ENCODE assay signal across 20 mouse cellular contexts in genomic region chr14:17981258-17981657, GRCm38 (mm10).
DNase-seq lines count a peak whose midpoint lies in the region; ATAC-seq and TF ChIP-seq lines count a peak whose summit lies in the region.
"Had no signal": no experiment of that assay in that cellular context is flagged by ENCODE, and none has a peak within 500 bp of the region (broad histone marks: within the 10 kb centered on the region; RNA-seq: fewer than 3 reads in every experiment).

No protein-coding gene starts in this region.

- WGBS in midbrain, embryonic 10.5 days: 86% methylated on average over 3 of the region's 3 CpGs

- peak overlapping the region; percentile 22 to 60 (median 46) for H3K4me3 ChIP-seq in CH12.LX (replicated peaks in 1 of 3; ENCODE audit: low read depth in 2 of 3, low read length in 2 of 3, poor library complexity in 1 of 3)
- no peak overlapping the region for H3K4me3 ChIP-seq in midbrain, embryonic 10.5 days
- no peak overlapping the region for H3K4me3 ChIP-seq in left cerebral cortex, adult 2 months
- H3K4me3 ChIP-seq: embryonic facial prominence, embryonic 12.5 days; embryonic facial prominence, embryonic 15.5 days; forebrain, embryonic 15.5 days; gastrocnemius, adult 2 months; hindbrain, embryonic 12.5 days; hindbrain, embryonic 15.5 days had no signal

- no peak for TF ChIP-seq CTCF in CH12.LX (conservative IDR thresholded peaks at IDR 0.05 in 1 of 2, IDR thresholded peaks at IDR 0.05 in 1 of 2; ENCODE audit: low read depth in 2 of 2, low read length in 2 of 2)
- TF ChIP-seq CTCF in left cerebral cortex, adult 2 months (IDR thresholded peaks at IDR 0.05): no peak

- TF ChIP-seq POLR2A in CH12.LX (IDR thresholded peaks at IDR 0.05; ENCODE audit: low read depth, low read length): no peak

- H3K4me2 ChIP-seq in CH12.LX (ENCODE audit: insufficient read depth, low read depth, poor library complexity, severe bottlenecking): peak overlapping the region; percentile 76
- H3K4me2 ChIP-seq: embryonic facial prominence, embryonic 12.5 days; embryonic facial prominence, embryonic 15.5 days; forebrain, embryonic 15.5 days; heart, embryonic 11.5 days; hindbrain, embryonic 12.5 days; hindbrain, embryonic 15.5 days had no signal

- peak; percentile 42 for DNase-seq in CD4-positive, CD25-positive, alpha-beta regulatory T cell, adult 2 months (ENCODE audit: low read depth, low spot score)
- no peak for DNase-seq in CH12.LX (ENCODE audit: extremely low read depth)
- DNase-seq in midbrain, embryonic 10.5 days (ENCODE audit: low spot score): no peak
- DNase-seq in left cerebral cortex, adult 2 months (ENCODE audit: extremely low spot score in 1 of 2, low spot score in 2 of 2): no peak
- DNase-seq in ovary, postnatal 36 days (ENCODE audit: low spot score): no peak
- DNase-seq: adrenal gland, postnatal 10 days; adrenal gland, postnatal 36 days; cerebellum, adult 18-20 months; cerebellum, adult 9-10 months; cerebellum, postnatal 14 days; gastrocnemius, adult 2 months; gastrocnemius, postnatal 14 days had no signal

- in situ Hi-C loops in CH12.LX (cut with MboI; ENCODE audit: low pct_ligation_motif_present, low pct_unique_long_range_greater_than_20kb, low sequenced_read_pairs): no loop called here

- intact Hi-C loops in left cerebral cortex, adult 2 months (cut with DNase I): loop anchor here (10.0 kb wide), 1 partner anchor 204 kb away; no protein-coding TSS in a partner anchor

- no peaks in the 10 kb centered on the region for H3K79me2 ChIP-seq in CH12.LX (replicated peaks; ENCODE audit: control insufficient read depth, extremely low read depth, insufficient read depth, poor library complexity, severe bottlenecking)

- no peaks in the 10 kb centered on the region for H3K36me3 ChIP-seq in CH12.LX (replicated peaks in 1 of 2; ENCODE audit: control insufficient read depth in 1 of 2, insufficient read depth in 1 of 2, low read length in 1 of 2)
- H3K36me3 ChIP-seq in midbrain, embryonic 10.5 days: no peaks in the 10 kb centered on the region
- H3K36me3 ChIP-seq: embryonic facial prominence, embryonic 12.5 days; embryonic facial prominence, embryonic 15.5 days; forebrain, embryonic 15.5 days; hindbrain, embryonic 12.5 days; hindbrain, embryonic 15.5 days had no signal

- H3K4me1 ChIP-seq in CH12.LX (ENCODE audit: control insufficient read depth in 1 of 2, insufficient read depth in 2 of 2): peaks cover 9 to 22% of the 10 kb centered on the region in 2 experiments
- H3K4me1 ChIP-seq in midbrain, embryonic 10.5 days: no peaks in the 10 kb centered on the region
- H3K4me1 ChIP-seq: embryonic facial prominence, embryonic 12.5 days; embryonic facial prominence, embryonic 15.5 days; forebrain, embryonic 15.5 days; hindbrain, embryonic 12.5 days; hindbrain, embryonic 15.5 days had no signal

- peak overlapping the region; percentile 76 for H3K27ac ChIP-seq in CH12.LX (ENCODE audit: insufficient read depth, low read depth)
- H3K27ac ChIP-seq in midbrain, embryonic 10.5 days (replicated peaks): no peak overlapping the region
- H3K27ac ChIP-seq in left cerebral cortex, adult 2 months: no peak overlapping the region
- H3K27ac ChIP-seq: embryonic facial prominence, embryonic 12.5 days; embryonic facial prominence, embryonic 15.5 days; forebrain, embryonic 15.5 days; gastrocnemius, adult 2 months; hindbrain, embryonic 12.5 days; hindbrain, embryonic 15.5 days had no signal

- H3K9me3 ChIP-seq in CH12.LX (replicated peaks; ENCODE audit: low read length): no peaks in the 10 kb centered on the region
- H3K9me3 ChIP-seq in midbrain, embryonic 10.5 days (replicated peaks): no peaks in the 10 kb centered on the region
- H3K9me3 ChIP-seq: embryonic facial prominence, embryonic 12.5 days; embryonic facial prominence, embryonic 15.5 days; forebrain, embryonic 15.5 days; hindbrain, embryonic 12.5 days; hindbrain, embryonic 15.5 days had no signal

- no peak for TF ChIP-seq EP300 in CH12.LX (IDR thresholded peaks at IDR 0.05; ENCODE audit: low read length)

- dilution Hi-C loops in CH12.LX (cut with MboI; ENCODE audit: extremely low pct_ligation_motif_present, extremely low pct_unique_long_range_greater_than_20kb, low sequenced_read_pairs): no loop called here

- peak overlapping the region; percentile 52 for H3K9ac ChIP-seq in CH12.LX (ENCODE audit: insufficient read depth, low read depth)
- H3K9ac ChIP-seq: embryonic facial prominence, embryonic 12.5 days; embryonic facial prominence, embryonic 15.5 days; forebrain, embryonic 15.5 days; hindbrain, embryonic 12.5 days; hindbrain, embryonic 15.5 days had no signal

- ATAC-seq in inflammation-experienced regulatory T-cells, adult 6 months: peak; percentile 86
- ATAC-seq: forebrain, embryonic 15.5 days; intestine, embryonic 16.5 days had no signal

- TF ChIP-seq RAD21 in CH12.LX (IDR thresholded peaks at IDR 0.05; ENCODE audit: low read depth, low read length): no peak

- H3K27me3 ChIP-seq in CH12.LX (replicated peaks): no peaks in the 10 kb centered on the region
- no peaks in the 10 kb centered on the region for H3K27me3 ChIP-seq in midbrain, embryonic 10.5 days (ENCODE audit: low read depth, poor library complexity, severe bottlenecking)
- H3K27me3 ChIP-seq: embryonic facial prominence, embryonic 12.5 days; embryonic facial prominence, embryonic 15.5 days; forebrain, embryonic 15.5 days; hindbrain, embryonic 12.5 days; hindbrain, embryonic 15.5 days had no signal

TF ChIP-seq in CH12.LX, 34 proteins besides CTCF, POLR2A, EP300 and RAD21:
- TF ChIP-seq USF2 (conservative IDR thresholded peaks at IDR 0.05; ENCODE audit: low read depth, low read length): no peak
- no peak for TF ChIP-seq HCFC1 (IDR thresholded peaks at IDR 0.05; ENCODE audit: low read depth, low read length)
- TF ChIP-seq JUND (conservative IDR thresholded peaks at IDR 0.05; ENCODE audit: low read depth, low read length): 0 out of 2 replicates have a peak, but pooled peaks have one; percentile 37
- TF ChIP-seq MAFK (IDR thresholded peaks at IDR 0.05; ENCODE audit: insufficient replicate concordance, low read length): no peak
- TF ChIP-seq POLR2AphosphoS2 (IDR thresholded peaks at IDR 0.05; ENCODE audit: low read depth, low read length): no peak
- TF ChIP-seq BHLHE40 (IDR thresholded peaks at IDR 0.05; ENCODE audit: low read depth, low read length): peak; percentile 53; the same call in 1 of the 2 replicates
- TF ChIP-seq MAX (IDR thresholded peaks at IDR 0.05; ENCODE audit: low read length): peak; percentile 23; the same call in 1 of the 2 replicates
- TF ChIP-seq USF1 (IDR thresholded peaks at IDR 0.05; ENCODE audit: low read depth, low read length): no peak
- no peak for TF ChIP-seq MXI1 (IDR thresholded peaks at IDR 0.05; ENCODE audit: low read depth, low read length)
- no peak for TF ChIP-seq ZKSCAN1 (IDR thresholded peaks at IDR 0.05; ENCODE audit: borderline replicate concordance, low read depth, low read length)

Comparison
In these comparisons a context has a peak if more than half of its experiments do, and no peak if none do; other contexts are left out.
1. H3K4me3 ChIP-seq: peak in CH12.LX (3 of 3); none in midbrain, embryonic 10.5 days (single experiment) and left cerebral cortex, adult 2 months (single experiment).